Comparison of ENCODE assay signal across 19 mouse cellular contexts in the genomic region with DNA sequence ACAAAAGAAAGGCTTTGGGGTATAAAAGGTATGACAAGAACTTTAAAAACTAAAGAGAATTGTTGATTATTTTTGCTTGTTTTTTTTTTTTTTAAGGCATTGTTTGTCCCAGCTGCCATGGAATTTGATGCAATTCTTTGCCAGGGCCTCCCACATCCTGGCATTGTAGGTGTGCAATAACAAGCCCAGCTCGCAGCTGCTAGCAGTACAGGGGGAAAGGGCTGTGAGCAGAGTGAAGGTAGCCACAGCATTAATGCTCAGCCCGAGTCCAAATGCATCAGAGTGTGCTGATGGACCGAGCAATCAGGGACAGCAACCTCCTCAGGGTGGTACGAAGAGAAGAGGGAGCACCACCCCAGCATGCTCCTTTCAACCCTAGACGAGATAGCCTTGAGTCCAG.
A peak's percentile ranks its signal among the peaks of the same experiment; 100 is the strongest.
DNase-seq lines count a peak whose midpoint lies in the region; ATAC-seq lines count a peak whose summit lies in the region.
"Had no signal": no experiment of that assay in that cellular context is flagged by ENCODE, and none has a peak within 500 bp of the region (broad histone marks: within the 10 kb centered on the region; RNA-seq: fewer than 3 reads in every experiment).

No protein-coding gene starts in this region.

- DNase-seq in heart, postnatal 25 days (ENCODE audit: low spot score): no peak
- no peak for DNase-seq in lung, postnatal 4 days
- no peak for DNase-seq in T-cell, adult 2 months (ENCODE audit: low spot score)
- DNase-seq: adrenal gland, adult 8-10 months; cerebellum, adult 9-11 months; gastrocnemius, postnatal 14 days; left cerebral cortex, postnatal 4 days; liver; midbrain, embryonic 14.5 days; spleen, adult 18-20 months had no signal

- no peak overlapping the region for H3K4me2 ChIP-seq in heart, embryonic 16.5 days (ENCODE audit: low read depth, low read length)
- no peak overlapping the region for H3K4me2 ChIP-seq in lung, embryonic 15.5 days
- H3K4me2 ChIP-seq in intestine, embryonic 16.5 days (ENCODE audit: low read depth, low read length): no peak overlapping the region
- no peak overlapping the region for H3K4me2 ChIP-seq in stomach, embryonic 16.5 days (ENCODE audit: low read depth, low read length)
- H3K4me2 ChIP-seq: embryonic facial prominence, embryonic 12.5 days; forebrain, embryonic 13.5 days; hindbrain, embryonic 12.5 days; neural tube, embryonic 15.5 days had no signal

- intact Hi-C loops in heart, postnatal 25 days (cut with DNase I): no loop called here

- H3K27me3 ChIP-seq in heart, embryonic 16.5 days (ENCODE audit: control insufficient read depth, insufficient read depth, low read length): no peaks in the 10 kb centered on the region
- H3K27me3 ChIP-seq in lung, embryonic 15.5 days: no peaks in the 10 kb centered on the region
- H3K27me3 ChIP-seq in intestine, embryonic 16.5 days (replicated peaks; ENCODE audit: control insufficient read depth, insufficient read depth, low read length): no peaks in the 10 kb centered on the region
- H3K27me3 ChIP-seq in stomach, embryonic 16.5 days (ENCODE audit: control insufficient read depth, insufficient read depth, low read length): no peaks in the 10 kb centered on the region
- H3K27me3 ChIP-seq: embryonic facial prominence, embryonic 12.5 days; forebrain, embryonic 13.5 days; hindbrain, embryonic 12.5 days; neural tube, embryonic 15.5 days had no signal

- peaks cover 30% of the 10 kb centered on the region for H3K4me1 ChIP-seq in heart, embryonic 16.5 days (ENCODE audit: control insufficient read depth, insufficient read depth, low read length)
- peaks cover 25% of the 10 kb centered on the region for H3K4me1 ChIP-seq in lung, embryonic 15.5 days
- peaks cover 14% of the 10 kb centered on the region for H3K4me1 ChIP-seq in intestine, embryonic 16.5 days (ENCODE audit: control insufficient read depth, insufficient read depth, low read length)
- peaks cover 7% of the 10 kb centered on the region for H3K4me1 ChIP-seq in stomach, embryonic 16.5 days (ENCODE audit: control insufficient read depth, insufficient read depth, low read length)
- H3K4me1 ChIP-seq: forebrain, embryonic 13.5 days; hindbrain, embryonic 12.5 days; neural tube, embryonic 15.5 days had no signal

- no peaks in the 10 kb centered on the region for H3K9me3 ChIP-seq in heart, embryonic 16.5 days (replicated peaks; ENCODE audit: control insufficient read depth, low read length)
- H3K9me3 ChIP-seq in lung, embryonic 15.5 days: no peaks in the 10 kb centered on the region
- no peaks in the 10 kb centered on the region for H3K9me3 ChIP-seq in intestine, embryonic 16.5 days (ENCODE audit: control insufficient read depth, low read length)
- H3K9me3 ChIP-seq in stomach, embryonic 16.5 days (replicated peaks; ENCODE audit: control insufficient read depth, low read length): no peaks in the 10 kb centered on the region
- H3K9me3 ChIP-seq: embryonic facial prominence, embryonic 12.5 days; forebrain, embryonic 13.5 days; hindbrain, embryonic 12.5 days; neural tube, embryonic 15.5 days had no signal

- H3K9ac ChIP-seq in heart, embryonic 16.5 days (ENCODE audit: low read length): no peak overlapping the region
- no peak overlapping the region for H3K9ac ChIP-seq in lung, embryonic 15.5 days
- no peak overlapping the region for H3K9ac ChIP-seq in intestine, embryonic 16.5 days (ENCODE audit: low read depth, low read length)
- H3K9ac ChIP-seq in stomach, embryonic 16.5 days (ENCODE audit: low read length): no peak overlapping the region
- H3K9ac ChIP-seq: embryonic facial prominence, embryonic 12.5 days; forebrain, embryonic 13.5 days; hindbrain, embryonic 12.5 days; neural tube, embryonic 15.5 days had no signal

- H3K36me3 ChIP-seq in heart, embryonic 16.5 days (ENCODE audit: control insufficient read depth, insufficient read depth): no peaks in the 10 kb centered on the region
- H3K36me3 ChIP-seq in lung, embryonic 15.5 days: no peaks in the 10 kb centered on the region
- no peaks in the 10 kb centered on the region for H3K36me3 ChIP-seq in intestine, embryonic 16.5 days (ENCODE audit: control insufficient read depth, insufficient read depth, low read length)
- no peaks in the 10 kb centered on the region for H3K36me3 ChIP-seq in stomach, embryonic 16.5 days (ENCODE audit: control insufficient read depth, insufficient read depth, low read length)
- H3K36me3 ChIP-seq: embryonic facial prominence, embryonic 12.5 days; hindbrain, embryonic 12.5 days; neural tube, embryonic 15.5 days had no signal

- WGBS in heart, embryonic 16.5 days: 56% methylated on average over 5 of the region's 5 CpGs
- 55% methylated on average over 5 of the region's 5 CpGs for WGBS in lung, embryonic 15.5 days
- WGBS in intestine, embryonic 16.5 days: 63% methylated on average over 5 of the region's 5 CpGs
- 63% methylated on average over 5 of the region's 5 CpGs for WGBS in stomach, embryonic 16.5 days

- peak overlapping the region; percentile 61 for H3K27ac ChIP-seq in heart, embryonic 16.5 days (ENCODE audit: low read length)
- H3K27ac ChIP-seq in lung, embryonic 15.5 days: peak overlapping the region; percentile 82; the same call in 1 of the 2 replicates
- peak overlapping the region; percentile 62 for H3K27ac ChIP-seq in intestine, embryonic 16.5 days (ENCODE audit: low read length)
- peak overlapping the region; percentile 39 for H3K27ac ChIP-seq in stomach, embryonic 16.5 days (ENCODE audit: low read length)
- H3K27ac ChIP-seq: embryonic facial prominence, embryonic 12.5 days; forebrain, embryonic 13.5 days; hindbrain, embryonic 12.5 days; neural tube, embryonic 15.5 days had no signal

- ATAC-seq in heart, embryonic 16.5 days (replicated peaks; ENCODE audit: extremely low read depth, insufficient read depth, low FRiP score): no peak
- no peak for ATAC-seq in lung, embryonic 15.5 days (ENCODE audit: borderline replicate concordance, extremely low read depth, low FRiP score, low TSS enrichment)
- ATAC-seq in intestine, embryonic 16.5 days: no peak
- no peak for ATAC-seq in stomach, embryonic 16.5 days (ENCODE audit: insufficient read depth, low FRiP score)
- ATAC-seq: forebrain, embryonic 13.5 days had no signal

- H3K4me3 ChIP-seq in heart, embryonic 16.5 days (ENCODE audit: low read length): no peak overlapping the region
- H3K4me3 ChIP-seq in lung, embryonic 15.5 days: no peak overlapping the region
- no peak overlapping the region for H3K4me3 ChIP-seq in intestine, embryonic 16.5 days (ENCODE audit: low read length)
- H3K4me3 ChIP-seq in stomach, embryonic 16.5 days (replicated peaks; ENCODE audit: low read length): no peak overlapping the region
- H3K4me3 ChIP-seq: embryonic facial prominence, embryonic 12.5 days; erythroblast, embryonic 14.5 days; forebrain, embryonic 13.5 days; hindbrain, embryonic 12.5 days; neural tube, embryonic 15.5 days had no signal
